Mouse (Mus musculus) ES-CJ7 (cell line): ENCODE data around the gene Gramd4.
"Not testable (repeated sequence)": the region's sequence is repeated elsewhere in the genome, so short reads cannot be mapped to it uniquely, and the experiment has no call there.

Experiments
- DNase-seq: peaks from one replicate; pipeline ENCODE4 v3.0.0; 2011; ENCODE audit warnings: low read depth, low spot score

Gramd4 gene

DNA sequence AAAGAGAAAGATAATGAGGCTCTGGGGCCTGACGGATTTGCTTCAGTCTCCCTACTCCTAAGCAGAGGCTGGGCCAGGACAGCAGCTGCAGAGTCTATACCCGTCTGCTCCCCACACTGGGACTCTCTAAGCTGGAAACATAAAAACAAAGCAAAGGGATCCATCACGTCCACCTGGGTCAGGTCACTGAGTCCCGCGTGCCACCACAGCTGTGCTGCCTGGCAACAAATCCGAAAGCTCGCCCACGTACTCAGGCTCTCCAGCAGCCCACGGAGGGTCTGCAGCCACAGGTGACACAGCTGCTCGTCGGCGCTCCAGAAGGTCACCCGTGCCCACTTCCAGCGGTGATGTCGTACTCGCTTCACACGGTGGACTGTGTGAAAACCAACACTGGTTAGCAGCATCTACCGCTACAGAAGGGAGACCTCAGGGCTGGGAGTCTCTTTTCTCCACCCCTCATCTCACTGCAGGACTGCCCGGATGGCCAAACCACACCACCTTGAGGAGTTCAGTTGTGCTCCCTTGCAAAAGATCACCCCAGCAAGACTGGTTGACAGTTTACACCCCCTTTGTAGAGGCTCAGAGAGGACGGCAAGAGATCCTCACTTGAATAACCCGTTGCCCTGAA, 107.3 kb downstream of the Gramd4 start:
- no peak for DNase-seq

DNA sequence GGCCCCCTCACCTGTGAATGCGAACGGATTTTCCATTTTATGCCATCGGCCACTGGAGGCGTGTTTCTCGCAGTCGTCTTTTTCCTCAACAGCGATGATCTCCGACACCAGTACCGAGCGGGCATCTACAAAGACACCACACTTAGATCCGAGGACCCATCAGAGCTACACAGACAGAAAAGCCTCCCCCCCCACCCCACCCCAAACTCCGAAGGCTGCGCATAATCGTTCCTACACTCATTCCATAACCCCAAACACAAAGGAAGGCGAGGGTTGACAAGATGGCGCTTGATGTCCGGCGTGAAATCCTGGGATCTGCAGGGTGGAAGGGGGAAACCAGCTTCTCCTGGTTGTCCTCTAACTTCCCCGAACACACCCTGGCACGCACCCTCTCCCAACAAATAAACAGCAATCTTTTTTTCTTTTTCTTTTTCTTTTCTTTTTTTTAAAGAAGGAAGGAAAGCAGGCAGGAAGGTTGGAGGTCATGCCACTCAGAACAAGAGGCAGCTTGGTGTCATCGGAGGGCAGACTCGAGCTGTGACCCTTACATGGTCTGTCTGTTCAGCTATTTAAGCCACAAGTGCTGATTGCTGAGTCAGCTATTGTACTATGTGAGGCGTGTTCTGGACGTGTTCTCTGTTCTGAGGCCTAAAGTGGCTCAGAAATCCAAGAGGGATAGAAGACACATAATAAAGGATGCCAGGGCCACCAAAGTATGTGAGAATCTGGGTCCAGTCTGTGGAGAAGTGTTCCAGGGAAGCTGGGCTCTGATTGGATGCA, 108.5 kb downstream of the Gramd4 start:
- DNase-seq = peak; percentile 43

DNA sequence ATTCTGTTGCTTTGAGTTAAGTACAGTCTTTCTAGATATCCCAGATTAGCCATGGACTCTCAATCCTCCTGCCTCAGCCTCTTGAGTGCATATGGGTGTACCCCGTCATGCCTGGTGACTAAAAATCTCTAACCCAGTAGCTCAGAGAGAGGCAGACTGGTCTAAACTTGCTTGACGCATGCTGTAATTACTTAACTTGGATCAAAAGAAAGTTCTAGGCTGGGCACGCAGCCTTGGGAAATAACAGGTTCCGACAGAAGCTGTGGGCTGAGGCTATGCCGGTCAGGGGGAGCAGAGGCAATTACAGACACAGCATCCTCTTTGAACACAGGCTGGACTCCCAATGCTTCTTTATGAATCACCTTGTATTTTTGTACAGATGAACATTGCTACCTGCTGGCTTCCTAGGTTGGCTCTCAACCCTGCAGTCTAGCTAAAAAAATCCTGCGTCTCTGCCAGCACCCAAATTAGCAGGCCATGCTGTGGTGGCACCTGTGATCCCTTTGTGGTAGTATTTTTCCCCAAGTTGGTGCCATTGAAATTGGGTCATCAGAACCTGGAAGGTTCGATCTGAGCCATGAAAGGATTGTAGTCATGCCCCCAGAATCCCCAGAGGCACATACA, 109.6 kb downstream of the Gramd4 start:
- no peak for DNase-seq

DNA sequence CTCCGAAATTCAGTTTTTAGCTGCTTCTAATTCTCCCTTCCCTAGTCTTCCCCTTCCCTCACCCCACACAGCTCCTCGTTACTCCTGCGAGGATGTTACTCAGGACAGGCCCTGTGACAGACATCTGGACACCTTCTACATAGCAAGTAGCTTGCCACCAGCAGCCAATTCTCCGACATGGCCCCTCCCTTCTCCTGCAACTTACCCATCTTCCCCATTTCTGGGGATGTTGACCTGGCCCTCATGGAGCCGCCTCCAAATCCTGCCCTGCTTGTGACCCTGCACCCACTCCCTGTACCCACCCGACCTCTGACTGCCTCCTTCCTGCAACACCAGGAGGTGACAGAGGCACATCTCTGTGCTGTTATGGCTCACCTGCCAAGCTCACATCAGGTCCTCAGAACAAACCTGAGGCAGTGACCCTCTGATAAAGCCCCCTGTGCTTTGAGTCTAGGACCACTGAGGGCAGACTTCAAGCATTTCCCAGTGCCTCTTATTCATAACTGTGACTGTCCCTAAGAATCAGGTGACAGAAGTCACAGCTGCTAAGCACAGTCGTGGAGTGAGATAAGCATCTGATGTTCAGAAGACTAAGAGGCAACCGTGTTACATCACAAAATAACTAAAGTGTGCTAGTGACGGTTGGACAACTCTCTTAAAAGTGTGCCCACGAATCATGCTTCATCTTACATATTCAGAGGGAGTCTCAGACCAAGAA, 110.5 kb downstream of the Gramd4 start:
- no peak for DNase-seq

DNA sequence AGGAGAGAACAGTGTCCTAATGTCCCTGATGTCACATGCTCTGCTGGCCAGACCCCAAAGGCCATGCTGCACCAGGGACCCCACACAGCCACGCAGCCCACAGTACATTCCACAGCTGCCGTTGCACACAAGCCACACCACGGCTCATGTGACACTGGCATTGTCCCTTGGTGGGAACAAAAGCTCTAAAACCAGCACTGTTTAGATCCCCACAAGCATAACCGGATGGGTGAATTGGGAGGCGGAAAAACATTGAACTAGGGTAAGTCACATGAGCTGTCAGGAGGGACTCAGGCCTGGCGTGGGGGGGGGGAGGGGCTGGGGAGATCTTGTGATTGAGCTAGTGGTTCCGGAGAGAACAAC, 111.0 kb downstream of the Gramd4 start:
- no peak for DNase-seq

DNA sequence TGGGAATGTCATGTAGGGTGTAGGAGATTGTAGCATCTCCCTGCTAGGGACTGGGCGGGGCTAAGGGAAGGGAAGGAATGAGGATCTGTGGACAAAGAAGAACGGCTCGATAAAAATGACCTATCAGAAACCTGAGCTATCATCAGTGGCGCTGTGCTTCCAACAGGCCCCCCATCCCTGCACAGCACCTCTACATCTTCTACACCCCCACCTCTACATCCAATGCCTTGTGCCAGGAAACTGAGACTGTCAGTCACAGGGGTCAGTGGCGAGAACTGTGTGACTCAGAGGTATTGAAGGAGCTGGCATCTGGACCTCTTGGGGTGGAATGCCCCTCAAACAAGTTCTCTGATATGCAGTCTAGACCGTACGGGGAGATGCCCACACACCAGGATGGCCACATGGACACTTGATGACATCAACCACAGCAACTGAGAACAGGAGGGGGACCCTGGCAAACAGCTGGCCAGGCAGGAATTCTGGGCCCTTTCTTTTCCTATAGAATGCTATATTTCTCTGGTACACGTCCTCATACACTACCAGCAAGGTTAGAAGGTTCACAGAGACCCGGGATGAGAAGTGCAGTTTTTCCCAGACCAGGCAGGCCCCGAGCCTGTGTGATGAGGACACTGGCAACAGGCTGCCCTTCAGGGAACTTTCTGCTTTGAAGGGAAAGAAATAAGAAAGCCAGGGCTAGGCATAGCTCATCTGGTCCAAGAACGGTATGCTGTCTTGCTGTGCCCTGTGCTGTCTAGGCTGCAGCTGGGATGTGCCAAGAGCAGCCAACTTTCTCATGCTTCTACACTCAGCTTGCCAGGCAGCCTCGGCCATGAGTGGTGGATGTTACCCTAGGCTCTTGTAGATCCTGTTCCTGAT, 111.7 kb downstream of the Gramd4 start:
- no peak for DNase-seq

DNA sequence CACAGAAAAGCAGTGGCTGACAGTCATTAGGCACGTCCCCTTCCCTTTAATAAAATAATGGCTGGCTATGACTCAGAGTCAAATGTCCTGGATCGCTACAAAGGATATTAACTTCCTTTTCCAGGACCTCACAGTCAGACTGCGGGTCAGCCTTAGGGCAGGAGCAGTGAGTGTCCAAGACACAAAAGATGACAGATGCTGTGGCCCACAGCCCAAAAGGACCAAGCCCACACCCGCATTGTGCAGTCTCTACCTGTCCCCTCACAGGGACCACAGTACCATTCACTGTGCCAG, 112.3 kb downstream of the Gramd4 start:
- DNase-seq = no peak

DNA sequence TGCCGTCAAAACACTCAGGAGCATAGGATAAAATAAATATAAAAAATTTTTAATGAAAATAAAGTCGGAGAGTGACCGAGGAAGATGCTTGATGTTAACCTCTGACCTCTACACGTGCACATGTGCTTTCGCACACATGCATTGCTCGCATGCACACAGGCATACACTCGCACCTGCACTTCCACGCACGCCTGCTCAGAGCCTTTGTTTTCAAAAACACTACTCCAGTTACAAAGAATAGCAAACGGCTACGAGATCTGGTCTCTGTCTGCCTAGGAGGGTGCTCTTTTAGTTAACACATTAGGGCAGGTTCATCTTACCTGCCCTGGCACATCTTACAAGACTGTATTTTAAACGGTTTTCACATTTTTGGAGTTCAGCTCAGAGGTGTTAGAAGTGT, 113.8 kb downstream of the Gramd4 start:
- no peak for DNase-seq

DNA sequence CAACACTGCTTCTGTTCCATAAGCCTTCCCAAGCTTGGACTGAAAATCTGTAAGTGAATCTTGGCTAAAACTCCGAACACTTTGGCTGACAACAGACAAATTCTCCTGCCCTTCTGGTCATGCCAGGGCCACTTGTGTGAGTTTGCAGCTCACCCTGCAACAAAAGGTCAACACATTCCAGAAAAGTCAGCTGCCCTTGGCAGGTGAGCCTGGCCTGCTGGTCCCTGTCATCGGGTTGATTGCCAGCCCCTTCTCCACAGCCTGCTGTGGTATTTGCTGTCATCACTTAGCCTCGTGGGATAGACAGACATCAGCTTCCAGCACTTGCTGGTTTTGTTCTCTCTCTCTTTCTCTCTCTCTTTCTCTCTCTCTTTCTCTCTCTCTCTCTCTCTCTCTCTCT, 114.6 kb downstream of the Gramd4 start:
- no peak for DNase-seq

DNA sequence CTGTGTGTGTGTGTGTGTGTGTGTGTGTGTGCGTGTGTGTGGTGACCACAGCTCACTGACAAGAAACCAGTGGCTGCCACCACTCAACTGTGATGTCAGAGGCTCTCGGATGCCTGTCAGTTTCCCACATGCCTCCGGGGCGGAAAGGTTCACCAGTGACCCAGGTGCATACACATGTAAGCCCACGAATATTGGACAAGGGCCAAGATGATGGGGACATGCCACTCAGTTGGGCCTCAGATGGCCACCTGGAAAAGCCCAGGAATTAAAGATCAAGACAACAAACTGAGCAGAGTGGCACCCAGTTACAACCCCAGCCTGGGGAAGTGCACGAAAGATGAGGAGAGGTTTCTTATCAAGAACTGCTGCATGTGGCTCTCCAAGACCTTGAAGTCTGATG, 115.0 kb downstream of the Gramd4 start:
- no peak for DNase-seq

DNA sequence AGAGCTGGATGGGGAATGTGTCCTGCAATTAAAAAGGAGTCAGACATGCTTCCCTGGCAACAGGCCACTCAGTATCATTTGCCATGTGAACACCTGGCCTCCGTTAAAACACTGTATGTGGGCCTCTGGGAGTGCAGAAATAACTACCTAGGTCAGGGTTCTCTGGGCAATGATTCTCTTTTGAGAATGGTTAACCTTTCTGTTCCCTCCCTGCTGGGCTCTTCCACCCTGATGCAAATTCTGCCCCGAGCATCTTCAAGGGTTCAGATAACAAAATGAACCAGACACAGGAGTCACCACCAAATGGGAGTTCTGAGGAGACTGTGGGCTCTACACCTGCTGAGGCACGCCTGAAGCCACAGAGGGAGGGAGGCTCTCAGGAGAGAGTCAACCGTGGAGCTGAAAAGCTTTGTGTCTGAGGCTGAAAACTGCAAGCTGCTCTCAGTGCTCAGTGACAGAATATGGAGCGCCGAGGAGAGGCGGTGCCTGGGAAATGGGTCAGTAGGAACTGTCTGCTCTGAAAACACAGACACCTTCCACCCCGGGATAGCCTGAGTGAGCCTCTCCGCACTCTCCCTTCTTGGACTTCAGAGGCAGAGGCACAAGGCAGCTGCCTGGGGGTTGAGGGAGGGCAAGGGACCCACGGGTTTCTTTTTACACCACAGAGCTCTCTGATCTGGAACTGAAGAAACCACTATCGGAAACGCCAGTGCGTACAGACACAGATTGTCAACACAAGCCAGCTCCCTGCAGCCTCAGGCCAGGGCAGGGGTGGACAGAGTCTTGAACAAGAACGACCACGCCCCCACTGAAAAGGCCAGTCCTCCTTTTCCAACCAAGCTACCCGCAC, 115.9 kb downstream of the Gramd4 start:
- no peak for DNase-seq

DNA sequence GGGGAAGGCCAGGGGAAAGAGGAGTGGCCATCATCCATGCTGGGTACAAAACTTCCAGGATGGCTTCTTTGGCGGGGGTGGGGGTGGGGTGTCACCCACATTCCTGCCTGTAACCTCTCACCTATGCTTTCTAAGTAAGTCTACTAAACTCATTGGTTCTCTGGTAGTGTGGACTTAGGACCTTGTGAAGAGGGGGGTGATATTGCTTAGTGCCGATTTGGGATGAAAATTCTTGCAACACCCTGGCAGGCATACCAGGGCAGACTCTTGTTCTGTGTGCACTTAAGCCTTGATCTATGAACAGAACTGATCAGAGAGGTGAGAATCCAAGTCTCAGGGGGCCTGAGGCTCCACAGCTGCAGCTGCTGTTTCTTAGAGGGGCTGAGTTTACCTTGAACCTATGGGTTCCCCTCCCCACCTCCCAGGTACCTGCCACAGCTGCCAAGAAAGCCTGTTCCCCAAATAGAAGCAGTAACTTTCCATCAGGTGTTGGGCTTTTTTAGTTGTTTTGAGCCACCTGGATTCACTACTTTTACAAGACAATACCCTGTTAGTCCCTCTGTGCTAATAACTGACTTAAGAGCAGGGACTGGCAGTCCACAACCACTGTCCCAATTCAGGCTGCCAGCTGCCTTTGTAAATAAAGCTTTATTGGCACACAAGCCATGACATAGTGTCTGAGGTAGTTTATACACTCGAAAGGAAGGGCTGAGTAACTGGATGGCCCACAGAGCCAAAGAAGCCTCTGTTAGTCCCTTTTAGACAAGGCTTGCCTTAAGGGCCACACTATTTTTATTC, 118.0 kb downstream of the Gramd4 start:
- no peak for DNase-seq

DNA sequence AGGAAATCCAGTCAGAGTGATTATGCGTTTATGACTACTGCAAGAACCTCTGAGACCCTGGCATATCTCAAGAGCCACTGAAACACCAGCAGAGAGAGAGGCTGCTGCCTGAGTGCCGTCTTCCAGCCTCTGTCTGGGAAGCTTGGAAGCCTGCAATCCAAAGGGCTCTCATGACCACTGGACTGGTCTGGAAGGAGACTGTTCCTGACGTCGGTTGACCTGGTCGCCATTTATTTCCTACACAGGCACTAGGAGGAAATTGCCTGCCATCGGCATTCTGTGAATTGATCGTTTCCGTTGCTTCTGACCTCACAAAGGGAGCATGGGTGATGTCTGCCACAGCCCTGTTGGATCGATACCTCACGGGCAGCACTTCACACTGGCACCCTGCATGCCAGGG, 118.7 kb downstream of the Gramd4 start:
- DNase-seq = no peak

DNA sequence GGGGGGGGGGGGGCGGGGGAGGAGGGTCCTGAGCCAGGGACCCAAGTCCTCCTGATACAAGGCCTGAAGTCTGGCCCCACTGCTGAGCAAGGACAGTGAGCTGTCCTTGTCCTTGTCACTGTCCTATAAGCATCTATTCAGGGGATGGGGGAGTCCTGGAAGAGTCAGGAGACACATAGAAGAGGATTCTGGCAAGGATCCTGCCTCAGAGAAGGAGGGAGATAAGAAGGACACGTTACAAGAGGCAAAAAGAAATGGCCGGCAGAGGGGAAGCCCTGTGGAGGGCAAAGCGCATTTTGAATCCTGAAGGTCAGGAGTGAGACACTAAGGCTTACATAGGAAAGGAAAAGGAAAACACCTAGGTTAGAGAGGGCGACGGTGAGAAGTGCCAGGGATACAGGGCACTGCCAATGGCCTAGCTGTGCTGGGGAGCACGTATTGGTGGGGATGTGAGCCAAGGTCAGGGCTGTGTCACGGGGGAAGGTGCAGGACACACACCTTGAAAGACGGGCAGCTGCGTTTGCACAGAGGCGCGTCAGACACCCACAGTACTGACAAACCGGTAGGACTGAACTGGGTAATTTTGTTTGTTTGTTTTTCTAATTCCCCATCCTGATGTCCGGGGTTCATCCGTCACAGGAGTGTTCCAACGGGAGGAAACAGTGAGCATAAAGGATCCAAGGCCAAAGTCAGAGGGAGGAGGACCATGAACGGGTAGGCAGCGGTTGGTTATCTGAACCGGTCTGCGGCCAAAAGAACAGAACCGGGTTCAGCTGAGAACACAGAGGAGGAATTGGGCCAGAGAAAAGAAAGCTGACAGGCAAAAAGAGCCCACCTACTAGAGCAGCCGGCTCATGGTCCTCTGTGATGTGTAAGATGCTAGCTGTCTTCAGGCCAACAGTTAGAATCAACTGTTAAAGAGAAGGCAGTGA, 119.5 kb downstream of the Gramd4 start:
- no peak for DNase-seq

DNA sequence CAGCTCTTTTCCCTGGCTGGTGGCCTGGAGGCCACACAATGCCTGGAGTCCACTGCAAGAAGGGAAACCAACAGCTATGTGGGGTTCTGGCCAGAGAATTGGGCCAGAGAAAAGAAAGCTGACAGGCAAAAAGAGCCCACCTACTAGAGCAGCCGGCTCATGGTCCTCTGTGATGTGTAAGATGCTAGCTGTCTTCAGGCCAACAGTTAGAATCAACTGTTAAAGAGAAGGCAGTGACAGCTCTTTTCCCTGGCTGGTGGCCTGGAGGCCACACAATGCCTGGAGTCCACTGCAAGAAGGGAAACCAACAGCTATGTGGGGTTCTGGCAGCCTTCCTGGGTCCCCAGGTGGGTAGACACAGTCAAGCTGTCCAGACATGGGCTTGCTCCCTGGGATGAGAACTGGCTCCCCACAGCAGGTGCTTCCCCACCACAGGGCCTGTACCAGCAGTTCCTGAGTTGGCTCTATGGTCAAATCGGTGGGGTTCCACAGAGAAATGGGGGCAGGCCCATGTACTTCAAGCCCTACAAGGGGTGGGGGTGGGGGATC, 120.3 kb downstream of the Gramd4 start:
- not testable (repeated sequence) for DNase-seq

DNA sequence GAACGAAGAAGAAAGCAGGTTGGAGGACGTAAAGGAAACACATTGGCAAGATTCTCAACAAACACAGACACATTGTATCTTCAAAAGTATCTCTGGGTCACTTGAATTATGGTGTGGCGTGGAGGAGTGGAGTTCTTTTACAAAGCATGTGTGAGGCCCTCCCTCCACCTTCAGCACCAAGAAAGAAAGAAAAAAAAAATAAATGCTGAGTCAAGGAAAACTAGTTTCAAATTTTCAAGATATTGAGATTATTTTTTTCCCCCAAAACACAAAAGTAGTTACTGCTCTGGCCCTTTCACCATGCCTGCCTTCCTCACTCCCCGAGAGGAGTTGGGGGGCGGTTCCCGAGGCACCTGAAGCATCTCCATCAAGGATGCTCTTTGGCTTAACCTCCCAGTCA, 121.1 kb downstream of the Gramd4 start:
- no peak for DNase-seq

DNA sequence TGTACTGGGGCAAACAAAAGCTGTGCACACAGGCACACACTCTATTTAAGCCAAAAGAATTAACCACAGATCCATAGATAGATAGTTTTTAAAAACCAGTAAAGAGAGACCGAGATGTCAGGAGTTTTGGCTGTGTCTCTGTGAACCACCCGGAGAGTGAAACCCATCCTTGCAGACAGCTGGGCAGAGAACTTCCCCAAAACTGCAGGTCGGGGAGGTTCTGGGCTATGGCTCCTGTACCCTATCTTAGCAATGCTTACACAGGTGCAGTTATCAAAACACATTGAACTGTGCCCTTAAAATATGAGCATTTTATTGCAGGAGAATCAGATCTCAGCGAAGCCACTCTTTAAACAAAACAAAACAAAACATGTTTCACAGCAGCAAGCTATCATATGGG, 122.9 kb downstream of the Gramd4 start:
- no peak for DNase-seq

DNA sequence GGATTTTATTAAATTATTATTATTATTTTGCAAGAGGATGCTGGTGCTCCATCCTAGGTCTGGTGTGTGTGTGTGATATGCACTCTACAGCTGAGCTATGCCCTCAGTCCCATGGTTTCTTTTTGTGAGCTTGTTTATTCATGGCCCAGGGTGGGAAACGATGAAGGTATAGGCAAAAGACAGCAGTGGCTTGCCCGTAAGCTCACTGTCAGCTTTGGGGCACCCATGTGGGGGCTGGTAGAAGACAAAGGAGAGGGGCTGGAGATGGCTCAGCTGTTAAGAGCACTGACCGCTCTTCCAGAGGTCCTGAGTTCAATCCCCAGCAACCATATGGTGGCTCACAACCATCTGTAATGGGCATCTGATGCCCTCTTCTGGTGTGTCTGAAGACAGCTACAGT, 123.8 kb downstream of the Gramd4 start:
- not testable (repeated sequence) for DNase-seq
